Mouse (Mus musculus): ENCODE data around the gene Yipf1. TPM values are rescaled to one million over a fixed set of nuclear protein-coding genes. Genes with fewer than 3 reads are reported as not detected.

Gene Yipf1
- polyA plus RNA-seq, 1 experiment: 67.6 TPM

GRCm38 (mm10) chr4:107286386-107286785 is 27.8 kb upstream of the Yipf1 start:
- no peak for DNase-seq
- no peaks in the 10 kb centered on the region for H3K27me3 ChIP-seq (replicated peaks; ENCODE audit: control insufficient read depth, insufficient read depth, low read length)
- H3K4me3 ChIP-seq (ENCODE audit: insufficient read depth, low read depth, low read length): no peak overlapping the region
- TF ChIP-seq POLR2A (IDR thresholded peaks at IDR 0.05; ENCODE audit: low read depth, low read length): no peak
- TF ChIP-seq CTCF (conservative IDR thresholded peaks at IDR 0.05; ENCODE audit: insufficient read depth, insufficient read length, low read depth, low read length): no peak
- WGBS: 95% methylated on average over 8 of the region's 8 CpGs
- H3K36me3 ChIP-seq (ENCODE audit: control insufficient read depth, insufficient read depth, low read length): no peaks in the 10 kb centered on the region
- no peaks in the 10 kb centered on the region for H3K4me1 ChIP-seq (ENCODE audit: control insufficient read depth, insufficient read depth, low read length)
- no peak overlapping the region for H3K27ac ChIP-seq (ENCODE audit: insufficient read depth, low read depth, low read length)

GRCm38 (mm10) chr4:107287517-107287916 is 26.6 kb upstream of the Yipf1 start:
- DNase-seq: no peak
- H3K27ac ChIP-seq (ENCODE audit: insufficient read depth, low read depth, low read length): no peak overlapping the region
- no peaks in the 10 kb centered on the region for H3K27me3 ChIP-seq (replicated peaks; ENCODE audit: control insufficient read depth, insufficient read depth, low read length)
- H3K4me3 ChIP-seq (ENCODE audit: insufficient read depth, low read depth, low read length): no peak overlapping the region
- WGBS: 84% methylated on average over 2 of the region's 2 CpGs
- TF ChIP-seq CTCF (conservative IDR thresholded peaks at IDR 0.05; ENCODE audit: insufficient read depth, insufficient read length, low read depth, low read length) (no peak), POLR2A (IDR thresholded peaks at IDR 0.05; ENCODE audit: low read depth, low read length) (no peak)
- H3K36me3 ChIP-seq (ENCODE audit: control insufficient read depth, insufficient read depth, low read length): no peaks in the 10 kb centered on the region
- H3K4me1 ChIP-seq (ENCODE audit: control insufficient read depth, insufficient read depth, low read length): no peaks in the 10 kb centered on the region

GRCm38 (mm10) chr4:107291611-107292272 is 22.4 kb upstream of the Yipf1 start:
- H3K4me1 ChIP-seq (ENCODE audit: control insufficient read depth, insufficient read depth, low read length): no peaks in the 10 kb centered on the region
- TF ChIP-seq POLR2A (IDR thresholded peaks at IDR 0.05; ENCODE audit: low read depth, low read length) (no peak), CTCF (conservative IDR thresholded peaks at IDR 0.05; ENCODE audit: insufficient read depth, insufficient read length, low read depth, low read length) (no peak)

GRCm38 (mm10) chr4:107292273-107292662 is 21.9 kb upstream of the Yipf1 start:
- H3K27me3 ChIP-seq (replicated peaks; ENCODE audit: control insufficient read depth, insufficient read depth, low read length): no peaks in the 10 kb centered on the region
- TF ChIP-seq POLR2A (IDR thresholded peaks at IDR 0.05; ENCODE audit: low read depth, low read length): no peak
- TF ChIP-seq CTCF (conservative IDR thresholded peaks at IDR 0.05; ENCODE audit: insufficient read depth, insufficient read length, low read depth, low read length): no peak
- DNase-seq: peak; percentile 25
- 34% methylated on average over 4 of the region's 4 CpGs for WGBS
- no peak overlapping the region for H3K4me3 ChIP-seq (ENCODE audit: insufficient read depth, low read depth, low read length)
- no peak overlapping the region for H3K27ac ChIP-seq (ENCODE audit: insufficient read depth, low read depth, low read length)
- no peaks in the 10 kb centered on the region for H3K36me3 ChIP-seq (ENCODE audit: control insufficient read depth, insufficient read depth, low read length)
- H3K4me1 ChIP-seq (ENCODE audit: control insufficient read depth, insufficient read depth, low read length): no peaks in the 10 kb centered on the region

More at GRCm38 (mm10) chr4:107291611-107292272, 22.4 kb upstream of the Yipf1 start:
- Histone ChIP-seq H3K36me3 (ENCODE audit: control insufficient read depth, insufficient read depth, low read length) (no peaks in the 10 kb centered on the region), H3K27ac (ENCODE audit: insufficient read depth, low read depth, low read length) (no peak overlapping the region), H3K4me3 (ENCODE audit: insufficient read depth, low read depth, low read length) (no peak overlapping the region), H3K27me3 (replicated peaks; ENCODE audit: control insufficient read depth, insufficient read depth, low read length) (no peaks in the 10 kb centered on the region)
- 85% methylated on average over 7 of the region's 7 CpGs for WGBS
- no peak for DNase-seq

- peak; percentile 73 for DNase-seq
- Histone ChIP-seq H3K4me3 (ENCODE audit: insufficient read depth, low read depth, low read length) (no peak overlapping the region), H3K27me3 (replicated peaks; ENCODE audit: control insufficient read depth, insufficient read depth, low read length) (no peaks in the 10 kb centered on the region), H3K36me3 (ENCODE audit: control insufficient read depth, insufficient read depth, low read length) (no peaks in the 10 kb centered on the region), H3K4me1 (ENCODE audit: control insufficient read depth, insufficient read depth, low read length) (peaks cover 10% of the 10 kb centered on the region), H3K27ac (ENCODE audit: insufficient read depth, low read depth, low read length) (no peak overlapping the region)
- TF ChIP-seq POLR2A (IDR thresholded peaks at IDR 0.05; ENCODE audit: low read depth, low read length): no peak
- no peak for TF ChIP-seq CTCF (conservative IDR thresholded peaks at IDR 0.05; ENCODE audit: insufficient read depth, insufficient read length, low read depth, low read length)
- WGBS: 68% methylated on average over 8 of the region's 8 CpGs
Observed at GRCm38 (mm10) chr4:107298071-107298606, 16.0 kb upstream of the Yipf1 start.

GRCm38 (mm10) chr4:107299779-107300340 is 14.3 kb upstream of the Yipf1 start:
- no peaks in the 10 kb centered on the region for H3K27me3 ChIP-seq (replicated peaks; ENCODE audit: control insufficient read depth, insufficient read depth, low read length)
- H3K27ac ChIP-seq (ENCODE audit: insufficient read depth, low read depth, low read length): peak overlapping the region; percentile 32; the same call in 1 of the 2 replicates
- peaks cover 13% of the 10 kb centered on the region for H3K4me1 ChIP-seq (ENCODE audit: control insufficient read depth, insufficient read depth, low read length)
- no peak overlapping the region for H3K4me3 ChIP-seq (ENCODE audit: insufficient read depth, low read depth, low read length)
- H3K36me3 ChIP-seq (ENCODE audit: control insufficient read depth, insufficient read depth, low read length): no peaks in the 10 kb centered on the region
- DNase-seq: peak; percentile 86
- TF ChIP-seq POLR2A (IDR thresholded peaks at IDR 0.05; ENCODE audit: low read depth, low read length): no peak
- no peak for TF ChIP-seq CTCF (conservative IDR thresholded peaks at IDR 0.05; ENCODE audit: insufficient read depth, insufficient read length, low read depth, low read length)
- 76% methylated on average over 7 of the region's 7 CpGs for WGBS

- peak overlapping the region; percentile 22; the same call in 1 of the 2 replicates for H3K27ac ChIP-seq (ENCODE audit: insufficient read depth, low read depth, low read length)
- TF ChIP-seq CTCF (conservative IDR thresholded peaks at IDR 0.05; ENCODE audit: insufficient read depth, insufficient read length, low read depth, low read length): no peak
- TF ChIP-seq POLR2A (IDR thresholded peaks at IDR 0.05; ENCODE audit: low read depth, low read length): no peak
- no peaks in the 10 kb centered on the region for H3K36me3 ChIP-seq (ENCODE audit: control insufficient read depth, insufficient read depth, low read length)
- 71% methylated on average over 4 of the region's 4 CpGs for WGBS
- H3K4me1 ChIP-seq (ENCODE audit: control insufficient read depth, insufficient read depth, low read length): peaks cover 13% of the 10 kb centered on the region
- DNase-seq: no peak
- H3K27me3 ChIP-seq (replicated peaks; ENCODE audit: control insufficient read depth, insufficient read depth, low read length): no peaks in the 10 kb centered on the region
- no peak overlapping the region for H3K4me3 ChIP-seq (ENCODE audit: insufficient read depth, low read depth, low read length)
Observed at GRCm38 (mm10) chr4:107300371-107300770, 13.8 kb upstream of the Yipf1 start.

All from kidney, adult 2 months (tissue).